Mouse (Mus musculus): ENCODE data around the gene Gstm4. TPM values are rescaled to one million over a fixed set of nuclear protein-coding genes. Genes with fewer than 3 reads are reported as not detected.
"Not testable (repeated sequence)": the region's sequence is repeated elsewhere in the genome, so short reads cannot be mapped to it uniquely, and the experiment has no call there.

Gstm4 gene
- polyA plus RNA-seq, 1 experiment from 2014 or later, result 13.9 TPM

DNA sequence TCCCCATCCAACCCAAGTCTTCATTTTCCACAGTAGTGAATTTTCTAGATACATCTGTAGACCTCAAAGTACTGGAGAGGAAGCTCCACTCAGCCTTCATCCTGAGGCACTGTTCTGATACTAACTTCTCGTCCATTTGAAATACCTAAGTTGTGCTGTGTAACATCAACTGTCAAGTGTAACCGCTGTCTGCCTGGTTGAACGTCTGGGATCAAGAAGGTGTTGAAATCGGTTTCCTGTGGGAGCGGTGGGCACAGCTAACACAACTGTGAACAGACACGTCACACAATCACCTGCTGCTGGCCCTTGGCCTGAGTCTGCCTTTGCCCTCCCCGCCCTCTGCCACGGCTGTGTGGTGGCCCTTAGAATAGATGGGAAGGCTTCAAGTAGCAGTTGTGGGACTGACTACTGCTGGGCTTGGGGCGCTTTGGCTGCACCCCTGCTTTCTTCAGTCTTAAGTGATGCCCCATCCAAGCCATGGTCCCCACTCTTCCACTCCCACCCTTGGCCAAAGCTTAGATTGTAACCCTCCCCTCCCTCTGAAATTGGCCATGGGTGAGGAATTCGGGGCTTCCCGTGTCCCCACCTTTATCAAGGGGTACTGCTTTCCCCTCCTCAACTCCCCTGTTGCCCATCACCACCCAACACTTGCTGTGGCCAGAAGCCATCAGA, 24.2 kb downstream of the Gstm4 start:
- H3K4me3 ChIP-seq; H3K36me3 ChIP-seq; H3K9me3 ChIP-seq; DNase-seq (ENCODE audit: low spot score); H3K27me3 ChIP-seq (ENCODE audit: insufficient read depth, poor library complexity, severe bottlenecking); H3K27ac ChIP-seq: not testable (repeated sequence)
- 87% methylated on average over 11 of the region's 11 CpGs for WGBS
- peaks cover 30% of the 10 kb centered on the region for H3K4me1 ChIP-seq (replicated peaks)

DNA sequence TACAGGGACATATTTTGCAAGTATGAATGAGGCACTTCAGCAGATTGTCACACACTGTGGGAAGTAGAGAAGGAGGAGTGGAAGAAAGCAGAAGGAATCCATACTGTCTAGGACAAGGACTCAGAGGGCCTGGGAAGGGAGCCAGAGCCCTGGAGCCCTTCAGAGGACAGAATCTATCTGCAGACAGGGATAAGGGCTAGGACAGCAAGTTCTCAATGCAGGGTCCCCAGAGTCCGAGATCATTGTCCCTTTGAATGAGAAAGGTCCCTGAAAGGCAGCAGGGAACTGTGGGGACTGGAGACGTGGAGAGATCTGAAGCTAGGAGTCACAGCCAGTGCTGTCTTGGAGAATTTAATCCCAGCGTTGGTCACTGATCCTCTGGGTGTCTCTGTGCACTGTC, 25.5 kb downstream of the Gstm4 start:
- 64% methylated on average over 3 of the region's 3 CpGs for WGBS
- peaks cover 30% of the 10 kb centered on the region for H3K4me1 ChIP-seq (replicated peaks)
- DNase-seq (ENCODE audit: low spot score); H3K27ac ChIP-seq; H3K27me3 ChIP-seq (ENCODE audit: insufficient read depth, poor library complexity, severe bottlenecking); H3K9me3 ChIP-seq; H3K4me3 ChIP-seq; H3K36me3 ChIP-seq: not testable (repeated sequence)

DNA sequence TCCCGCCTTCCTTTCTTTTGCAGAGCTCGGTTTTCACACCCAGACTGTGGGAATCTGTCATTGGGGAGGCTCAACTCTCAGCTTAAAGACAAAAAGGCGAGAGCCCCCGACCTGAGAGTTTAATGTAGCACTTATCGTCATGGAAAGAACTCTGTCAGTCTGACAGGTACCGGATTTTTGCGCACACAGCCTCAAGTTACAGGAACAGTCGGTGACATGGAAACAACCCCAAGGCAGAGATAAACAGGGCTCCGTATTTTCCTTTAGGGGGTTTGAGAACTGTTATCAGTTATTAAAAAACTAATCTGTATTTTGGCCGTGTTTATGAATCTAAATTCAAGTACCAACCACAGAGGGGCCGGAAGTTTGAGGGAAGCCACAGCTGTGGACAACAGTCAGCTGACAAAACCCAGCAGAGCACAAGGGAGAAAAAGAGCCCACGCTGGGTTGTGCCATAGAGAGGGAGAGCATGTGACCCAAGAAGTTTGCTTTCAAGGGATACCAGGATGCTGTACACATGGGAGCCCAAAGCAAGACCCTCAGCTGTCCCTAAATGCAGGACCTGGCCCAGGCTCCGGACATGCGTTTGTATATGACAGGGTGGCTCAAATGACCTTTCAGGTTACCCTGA, 26.4 kb downstream of the Gstm4 start:
- peaks cover 30% of the 10 kb centered on the region for H3K4me1 ChIP-seq (replicated peaks)
- no peaks in the 10 kb centered on the region for H3K36me3 ChIP-seq
- no peaks in the 10 kb centered on the region for H3K9me3 ChIP-seq
- peak overlapping the region; percentile 72 for H3K27ac ChIP-seq
- H3K4me3 ChIP-seq, result peak overlapping the region; percentile 55
- WGBS, result 35% methylated on average over 14 of the region's 14 CpGs
- no peak for DNase-seq (ENCODE audit: low spot score)
- H3K27me3 ChIP-seq (ENCODE audit: insufficient read depth, poor library complexity, severe bottlenecking), result no peaks in the 10 kb centered on the region; the same call in 1 of the 2 replicates

DNA sequence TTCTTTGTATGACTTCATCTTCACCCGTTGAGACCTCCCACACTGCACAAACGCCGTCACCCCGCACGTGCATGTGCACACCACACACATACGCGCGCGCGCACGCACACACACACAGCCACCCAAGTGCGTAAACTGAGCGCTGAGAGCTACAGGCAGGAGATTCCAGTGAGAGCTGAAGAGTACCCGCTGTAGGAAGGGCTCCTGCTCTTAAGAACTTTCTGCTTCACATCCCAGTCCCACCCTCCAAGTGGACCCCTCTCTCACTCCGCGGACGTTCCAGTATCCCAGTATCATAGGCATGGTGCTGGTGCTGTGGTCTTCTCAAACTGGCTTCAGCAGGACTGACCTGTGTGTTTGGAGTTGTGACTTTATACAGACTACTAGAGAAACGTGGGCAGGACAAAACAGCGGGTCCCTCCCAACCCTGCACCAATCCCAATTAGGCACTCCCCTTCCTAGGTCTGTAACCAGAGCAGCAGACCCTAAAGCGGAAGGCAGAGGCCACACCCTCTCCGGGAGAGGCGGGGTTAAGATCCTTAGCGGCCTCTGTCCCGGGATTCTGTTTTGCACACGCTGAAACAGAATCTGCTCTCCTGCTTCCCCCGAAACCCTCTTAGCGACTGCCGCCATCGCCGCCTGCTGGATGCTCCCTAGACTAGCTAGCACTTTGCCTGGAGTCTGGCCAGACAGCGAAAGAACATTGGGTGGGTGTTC, 27.1 kb downstream of the Gstm4 start, which contains the start of gene Gstm1:
Gene Gstm1, minus strand, starts transcription at position 501 of the 717 bp plus-strand sequence.
- H3K27ac ChIP-seq, result peak within 1 kb of the TSS; percentile 72
- no peaks in the 10 kb centered on the region for H3K9me3 ChIP-seq
- no peaks in the 10 kb centered on the region; the same call in 1 of the 2 replicates for H3K27me3 ChIP-seq (ENCODE audit: insufficient read depth, poor library complexity, severe bottlenecking)
- peak within 1 kb of the TSS; percentile 55 for H3K4me3 ChIP-seq
- H3K36me3 ChIP-seq, result no peaks in the 10 kb centered on the region
- peaks cover 29% of the 10 kb centered on the region for H3K4me1 ChIP-seq (replicated peaks)
- under 1% methylated on average over 31 of the region's 31 CpGs for WGBS
- peak; percentile 95 for DNase-seq (ENCODE audit: low spot score)

DNA sequence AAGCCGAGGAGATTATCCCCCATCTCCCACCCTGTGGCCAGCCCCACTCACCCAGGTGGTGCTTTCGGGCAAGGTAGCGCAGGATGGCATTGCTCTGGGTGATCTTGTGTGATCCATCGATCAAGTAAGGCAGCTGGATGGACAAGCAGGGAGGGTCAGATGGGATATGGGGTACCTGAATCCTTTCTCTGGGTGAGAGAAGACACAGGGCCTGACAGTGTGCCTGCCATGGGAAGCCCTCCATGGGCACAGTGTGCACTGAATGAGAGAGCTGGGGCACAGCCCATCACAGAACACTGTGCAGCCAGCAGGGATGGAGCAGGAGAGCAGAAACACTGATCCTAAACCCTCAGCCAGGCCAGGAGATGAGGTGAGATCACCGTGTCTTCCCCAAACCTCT, 28.2 kb downstream of the Gstm4 start:
- Histone ChIP-seq H3K27ac (peak overlapping the region; percentile 23; the same call in 1 of the 2 replicates), H3K4me3 (peak overlapping the region; percentile 55; the same call in 1 of the 2 replicates), H3K4me1 (replicated peaks) (peaks cover 30% of the 10 kb centered on the region)
- not testable (repeated sequence) for H3K27me3 ChIP-seq (ENCODE audit: insufficient read depth, poor library complexity, severe bottlenecking); DNase-seq (ENCODE audit: low spot score); H3K9me3 ChIP-seq; H3K36me3 ChIP-seq
- 93% methylated on average over 5 of the region's 5 CpGs for whole genome bisulfite sequencing

DNA sequence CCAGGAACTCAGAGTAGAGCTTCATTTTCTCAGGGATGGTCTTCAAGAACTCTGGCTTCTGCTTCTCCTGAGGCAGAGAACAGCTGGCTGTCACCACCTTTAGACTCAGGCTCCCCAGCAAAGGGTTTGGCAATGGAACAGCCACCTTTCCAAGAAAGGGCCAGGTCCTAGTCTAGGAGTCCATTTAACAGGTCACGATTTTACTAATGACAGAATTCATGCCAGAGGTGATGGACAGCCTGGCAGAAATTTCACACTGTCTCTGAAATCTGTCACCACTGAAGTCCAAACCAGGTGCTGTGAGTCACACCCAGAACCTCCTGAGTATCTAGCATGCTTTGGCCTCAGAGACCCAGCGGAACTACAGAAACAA, 29.7 kb downstream of the Gstm4 start:
- Histone ChIP-seq H3K36me3 (no peaks in the 10 kb centered on the region), H3K4me1 (replicated peaks) (peaks cover 32% of the 10 kb centered on the region), H3K9me3 (no peaks in the 10 kb centered on the region), H3K27me3 (ENCODE audit: insufficient read depth, poor library complexity, severe bottlenecking) (no peaks in the 10 kb centered on the region), H3K4me3 (no peak overlapping the region), H3K27ac (no peak overlapping the region)
- WGBS, result 88% methylated on average over 2 of the region's 2 CpGs
- no peak for DNase-seq (ENCODE audit: low spot score)

DNA sequence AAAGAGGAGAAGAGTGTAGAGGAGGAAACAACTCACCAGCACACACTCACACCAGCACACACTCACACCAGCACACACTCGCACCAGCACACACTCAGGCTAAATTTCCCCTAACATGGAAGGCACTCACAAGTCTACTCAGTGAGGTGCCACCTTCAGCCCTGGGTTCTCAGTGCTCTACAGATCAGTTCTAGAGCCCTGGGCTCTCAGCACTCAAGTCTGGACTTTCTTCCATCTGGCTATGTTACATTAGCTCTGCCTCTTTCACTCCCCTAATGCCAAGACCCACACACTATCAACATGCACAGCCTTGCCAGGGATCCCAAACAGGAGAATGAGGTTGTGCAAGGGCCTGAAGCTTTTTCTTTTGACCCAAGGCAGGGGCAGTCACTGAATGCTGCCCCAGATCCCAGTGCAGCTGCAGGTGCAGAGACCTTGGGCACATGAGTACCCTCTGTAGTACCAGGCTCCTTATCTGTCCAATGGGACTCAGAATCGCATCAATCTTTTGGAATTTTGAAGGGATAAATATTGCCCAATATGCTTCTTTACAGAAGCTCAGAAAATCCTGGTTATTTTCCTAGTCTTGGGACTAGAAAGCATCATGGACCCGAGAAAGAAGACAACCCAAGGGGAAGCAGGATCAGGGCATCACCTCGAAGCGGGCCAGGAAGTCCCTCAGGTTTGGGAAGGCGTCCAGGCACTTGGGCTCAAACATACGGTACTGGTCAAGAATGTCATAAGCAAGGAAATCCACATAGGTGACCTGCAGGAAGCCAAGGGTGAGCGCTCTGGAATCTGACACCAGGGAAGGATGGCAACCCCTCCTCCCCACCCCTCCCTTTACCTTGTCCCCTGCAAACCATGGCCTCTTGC, 30.4 kb downstream of the Gstm4 start:
- Histone ChIP-seq H3K36me3 (no peaks in the 10 kb centered on the region), H3K27me3 (ENCODE audit: insufficient read depth, poor library complexity, severe bottlenecking) (no peaks in the 10 kb centered on the region), H3K4me3 (no peak overlapping the region), H3K9me3 (no peaks in the 10 kb centered on the region), H3K4me1 (replicated peaks) (peaks cover 32% of the 10 kb centered on the region), H3K27ac (no peak overlapping the region)
- WGBS, result 90% methylated on average over 8 of the region's 8 CpGs
- no peak for DNase-seq (ENCODE audit: low spot score)

DNA sequence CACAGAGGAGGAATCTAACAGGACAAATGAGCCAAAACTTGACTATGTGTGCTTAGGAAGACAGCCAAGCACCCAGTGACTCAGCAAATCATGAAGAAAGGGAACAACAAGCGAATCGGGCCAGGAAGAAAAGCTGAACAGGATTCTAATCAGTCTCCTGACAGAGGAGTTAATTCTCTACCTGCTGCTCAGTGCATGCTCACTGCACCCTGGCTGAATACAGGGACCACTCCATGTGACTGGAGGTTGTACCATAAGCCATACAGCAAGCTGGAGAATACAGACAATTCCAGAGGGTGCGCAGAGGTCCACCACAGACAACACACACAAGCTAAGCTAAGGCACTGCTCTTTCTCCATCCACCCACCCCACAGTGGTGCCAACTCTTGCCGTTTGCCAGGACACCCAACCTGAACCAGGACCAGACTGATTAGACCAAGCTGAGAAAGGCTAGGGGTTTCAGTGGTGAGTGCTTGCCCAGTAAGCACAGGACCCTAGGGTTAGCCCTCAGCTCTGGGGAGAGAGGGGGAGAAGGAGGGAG, 31.3 kb downstream of the Gstm4 start:
- no peaks in the 10 kb centered on the region for H3K27me3 ChIP-seq (ENCODE audit: insufficient read depth, poor library complexity, severe bottlenecking)
- 0 out of 2 replicates have a peak overlapping the region, but pooled peaks have one; percentile 8 for H3K27ac ChIP-seq
- no peaks in the 10 kb centered on the region for H3K36me3 ChIP-seq
- no peak for DNase-seq (ENCODE audit: low spot score)
- WGBS, result 88% methylated on average over 4 of the region's 4 CpGs
- no peaks in the 10 kb centered on the region for H3K9me3 ChIP-seq
- no peak overlapping the region for H3K4me3 ChIP-seq
- H3K4me1 ChIP-seq (replicated peaks), result peaks cover 29% of the 10 kb centered on the region

DNA sequence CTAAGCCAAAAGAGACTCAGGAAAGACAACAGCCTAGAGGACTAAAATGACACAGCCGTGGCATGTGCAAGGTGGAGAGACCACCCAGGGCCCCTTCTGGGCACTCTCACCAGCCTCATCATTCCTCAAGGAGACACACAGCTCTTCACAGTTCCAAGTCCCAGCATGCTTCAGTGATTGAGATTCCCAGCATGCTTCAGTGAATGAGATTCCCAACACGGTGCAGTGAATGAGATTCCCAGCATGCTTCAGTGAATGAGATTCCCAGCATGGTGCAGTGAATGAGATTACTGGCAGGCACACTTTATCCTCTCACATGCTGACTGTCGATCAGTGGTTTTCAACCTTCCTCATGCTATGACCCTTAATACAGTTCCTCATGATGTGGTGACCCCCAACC, 33.1 kb downstream of the Gstm4 start:
- DNase-seq (ENCODE audit: low spot score), result no peak
- Histone ChIP-seq H3K27ac (no peak overlapping the region), H3K4me3 (no peak overlapping the region), H3K4me1 (replicated peaks) (peaks cover 12% of the 10 kb centered on the region), H3K36me3 (no peaks in the 10 kb centered on the region), H3K9me3 (no peaks in the 10 kb centered on the region), H3K27me3 (ENCODE audit: insufficient read depth, poor library complexity, severe bottlenecking) (no peaks in the 10 kb centered on the region)
- 57% methylated on average over 3 of the region's 3 CpGs for WGBS

DNA sequence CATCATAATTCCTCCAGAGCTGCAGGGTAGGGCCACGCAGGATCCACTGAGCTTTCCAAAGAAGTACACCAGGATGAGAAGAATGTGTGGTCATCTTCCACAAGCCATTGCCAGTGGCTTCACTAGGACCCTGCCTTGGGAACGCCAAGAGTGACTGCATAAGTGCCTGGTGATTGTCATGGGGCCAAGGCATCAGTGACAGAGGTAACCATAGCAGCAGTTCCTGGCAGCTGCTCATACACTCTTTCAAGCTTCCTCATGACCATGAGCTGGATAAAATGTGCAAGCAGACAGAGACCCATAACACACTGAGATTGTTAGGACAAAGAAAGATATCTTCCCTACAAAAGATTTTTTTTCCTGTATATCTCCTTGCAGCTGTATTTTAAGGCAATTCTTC, 34.4 kb downstream of the Gstm4 start:
- no peak for DNase-seq (ENCODE audit: low spot score)

DNA sequence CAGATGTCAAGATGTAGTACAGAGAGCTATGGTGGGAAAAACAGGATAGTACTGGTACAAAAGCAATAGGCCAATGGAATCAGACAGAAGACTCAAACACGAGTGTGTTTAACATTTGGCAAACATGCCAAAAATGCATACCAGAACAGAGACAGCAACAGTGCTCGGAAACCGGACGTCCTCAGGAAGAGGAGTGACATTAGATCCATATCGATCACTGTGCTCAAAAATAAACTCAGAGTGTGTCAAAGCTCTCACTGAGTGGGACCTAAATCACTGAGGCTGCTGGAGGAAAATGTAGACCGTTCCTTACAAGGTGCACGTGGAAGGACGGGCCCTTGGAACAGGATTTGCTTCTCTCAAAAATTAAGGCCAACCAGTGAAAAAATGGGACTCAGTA, 42.7 kb downstream of the Gstm4 start:
- Histone ChIP-seq H3K9me3 (no peaks in the 10 kb centered on the region), H3K27ac (no peak overlapping the region), H3K4me1 (replicated peaks) (no peaks in the 10 kb centered on the region), H3K36me3 (no peaks in the 10 kb centered on the region), H3K27me3 (ENCODE audit: insufficient read depth, poor library complexity, severe bottlenecking) (no peaks in the 10 kb centered on the region), H3K4me3 (no peak overlapping the region)
- 86% methylated on average over 8 of the region's 8 CpGs for WGBS
- DNase-seq (ENCODE audit: low spot score), result no peak

More for the DNA sequence above, 34.4 kb downstream of the Gstm4 start:
- Histone ChIP-seq H3K27me3 (ENCODE audit: insufficient read depth, poor library complexity, severe bottlenecking) (no peaks in the 10 kb centered on the region), H3K4me3 (no peak overlapping the region), H3K36me3 (no peaks in the 10 kb centered on the region), H3K27ac (no peak overlapping the region), H3K4me1 (replicated peaks) (peaks cover 9% of the 10 kb centered on the region), H3K9me3 (no peaks in the 10 kb centered on the region)
- 77% methylated on average over 2 of the region's 2 CpGs for WGBS

DNA sequence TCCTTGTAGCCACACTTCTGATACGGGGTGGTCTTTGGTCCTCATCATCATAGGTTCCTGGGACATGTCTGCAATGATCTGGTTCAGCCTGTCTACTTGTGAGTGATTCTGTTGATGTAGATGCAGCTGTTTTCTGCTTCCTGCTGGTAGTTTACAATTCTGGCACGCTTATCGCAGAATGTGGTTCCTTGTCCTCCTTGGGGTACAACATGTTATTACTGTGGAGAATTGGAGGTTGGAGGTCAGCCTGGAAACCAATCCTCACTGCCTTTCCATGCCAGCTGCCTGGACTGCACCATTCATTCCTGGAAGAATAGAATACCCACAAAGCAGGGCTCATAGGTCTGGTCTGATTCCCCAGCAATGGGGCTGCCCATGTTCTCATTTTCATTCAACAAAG, 45.2 kb downstream of the Gstm4 start:
- no peaks in the 10 kb centered on the region for H3K27me3 ChIP-seq (ENCODE audit: insufficient read depth, poor library complexity, severe bottlenecking)
- no peaks in the 10 kb centered on the region for H3K36me3 ChIP-seq
- 89% methylated on average over 3 of the region's 3 CpGs for WGBS
- no peaks in the 10 kb centered on the region for H3K4me1 ChIP-seq (replicated peaks)
- DNase-seq (ENCODE audit: low spot score), result no peak
- no peak overlapping the region for H3K4me3 ChIP-seq
- H3K9me3 ChIP-seq, result no peaks in the 10 kb centered on the region
- no peak overlapping the region for H3K27ac ChIP-seq
